Mouse (Mus musculus): Measurements from ENCODE around the gene Glod4. TPM values are rescaled to one million over a fixed set of nuclear protein-coding genes. Genes with fewer than 3 reads are reported as not detected.
"Not testable (repeated sequence)": the region's sequence is repeated elsewhere in the genome, so short reads cannot be mapped to it uniquely, and the experiment has no call there.

Gene Glod4
- polyA plus RNA-seq, 1 experiment from 2014 or later = 85.9 TPM

DNA sequence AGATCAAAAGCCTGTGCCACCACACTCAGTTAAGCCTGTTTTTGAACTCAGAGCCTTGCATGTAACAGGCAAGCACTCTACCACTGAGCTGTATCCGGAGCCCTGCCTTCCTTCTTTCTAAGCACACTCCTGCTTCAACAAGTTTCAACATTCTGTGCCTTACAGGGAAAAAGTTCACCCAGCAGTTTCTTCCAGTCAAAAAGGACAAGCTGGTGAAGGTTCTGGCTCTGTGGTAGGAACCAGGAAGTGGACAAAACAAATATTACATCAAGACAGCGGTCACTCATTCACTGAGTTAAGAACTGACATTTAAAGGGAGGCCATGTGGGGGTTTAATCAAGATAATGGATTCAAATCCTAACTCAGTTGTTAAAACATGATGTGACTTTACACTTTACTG, 28.5 kb downstream of the Glod4 start:
- no peak overlapping the region for H3K9ac ChIP-seq (replicated peaks; ENCODE audit: low read depth)
- ATAC-seq (no peak), DNase-seq (ENCODE audit: low spot score) (peak; percentile 61)
- H3K27ac ChIP-seq (ENCODE audit: low read length) = no peak overlapping the region
- no peaks in the 10 kb centered on the region for H3K4me1 ChIP-seq (ENCODE audit: insufficient read depth, low read depth, low read length)
- H3K36me3 ChIP-seq (ENCODE audit: insufficient read depth, low read length) = peaks cover 6% of the 10 kb centered on the region; the same call in 1 of the 2 replicates
- no peaks in the 10 kb centered on the region for H3K27me3 ChIP-seq (replicated peaks; ENCODE audit: insufficient read depth, low read length)
- no peak overlapping the region for H3K4me3 ChIP-seq (ENCODE audit: low read depth, low read length)
- no peak overlapping the region for H3K4me2 ChIP-seq (replicated peaks; ENCODE audit: low read depth, low read length)
- no peaks in the 10 kb centered on the region for H3K9me3 ChIP-seq (ENCODE audit: low read length)
- 50% methylated on average over 2 of the region's 2 CpGs for WGBS
- TF ChIP-seq CTCF (IDR thresholded peaks at IDR 0.05) (no peak), EP300 (IDR thresholded peaks at IDR 0.05) (no peak)

DNA sequence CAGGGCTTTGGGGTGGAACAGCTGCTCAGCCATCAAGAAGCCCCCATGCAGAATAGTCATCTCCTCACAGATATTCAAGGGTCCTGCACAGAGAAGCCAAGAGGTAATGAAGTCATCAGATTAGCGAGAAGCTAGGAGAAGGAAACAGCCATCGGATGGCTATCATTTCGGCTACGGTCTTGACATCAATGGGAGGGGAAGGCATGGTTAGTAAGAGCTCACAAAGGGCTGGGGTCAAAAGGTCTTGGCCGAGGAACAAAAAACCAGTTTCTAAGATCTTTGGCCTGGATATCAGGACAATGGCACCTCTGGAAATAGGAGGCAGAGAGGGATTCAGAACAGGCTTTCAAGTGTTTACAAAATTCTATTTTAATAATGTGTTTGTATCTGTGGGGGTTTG, 29.7 kb downstream of the Glod4 start:
- Histone ChIP-seq H3K4me2 (replicated peaks; ENCODE audit: low read depth, low read length) (no peak overlapping the region), H3K9ac (replicated peaks; ENCODE audit: low read depth) (no peak overlapping the region), H3K36me3 (ENCODE audit: insufficient read depth, low read length) (peaks cover 6% of the 10 kb centered on the region; the same call in 1 of the 2 replicates), H3K4me3 (ENCODE audit: low read depth, low read length) (no peak overlapping the region), H3K27ac (ENCODE audit: low read length) (no peak overlapping the region), H3K4me1 (ENCODE audit: insufficient read depth, low read depth, low read length) (no peaks in the 10 kb centered on the region), H3K9me3 (ENCODE audit: low read length) (no peaks in the 10 kb centered on the region), H3K27me3 (replicated peaks; ENCODE audit: insufficient read depth, low read length) (no peaks in the 10 kb centered on the region)
- 89% methylated on average over 5 of the region's 5 CpGs for WGBS
- DNase-seq (ENCODE audit: low spot score) = no peak
- no peak for TF ChIP-seq CTCF (IDR thresholded peaks at IDR 0.05)
- no peak for TF ChIP-seq EP300 (IDR thresholded peaks at IDR 0.05)
- ATAC-seq = no peak

DNA sequence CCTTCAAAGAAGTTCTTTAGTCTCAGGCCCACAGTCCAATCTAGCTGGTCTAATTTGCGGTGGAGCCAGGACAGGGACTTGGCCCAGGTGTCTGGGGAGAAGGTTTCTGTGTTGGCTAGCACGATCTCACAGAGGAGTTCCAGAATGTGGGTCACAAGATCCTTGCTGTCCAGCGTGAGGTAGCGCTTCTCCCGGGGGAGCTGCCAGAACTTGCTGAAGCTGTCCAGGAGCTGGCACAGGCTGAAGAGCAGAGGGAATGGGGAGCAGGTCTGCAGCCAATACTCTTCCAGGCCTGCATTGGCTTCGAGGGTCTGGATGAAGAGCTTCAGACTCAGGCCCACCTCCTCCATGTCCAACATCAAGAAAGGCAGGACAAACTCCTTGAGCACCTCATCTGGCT, 31.9 kb downstream of the Glod4 start:
- H3K36me3 ChIP-seq (ENCODE audit: insufficient read depth, low read length) = peaks cover 20% of the 10 kb centered on the region; the same call in 1 of the 2 replicates
- not testable (repeated sequence) for H3K9me3 ChIP-seq (ENCODE audit: low read length); H3K4me1 ChIP-seq (ENCODE audit: insufficient read depth, low read depth, low read length); H3K4me3 ChIP-seq (ENCODE audit: low read depth, low read length); H3K9ac ChIP-seq (replicated peaks; ENCODE audit: low read depth); ATAC-seq; H3K27ac ChIP-seq (ENCODE audit: low read length); H3K4me2 ChIP-seq (replicated peaks; ENCODE audit: low read depth, low read length); DNase-seq (ENCODE audit: low spot score); H3K27me3 ChIP-seq (replicated peaks; ENCODE audit: insufficient read depth, low read length)
- WGBS = 81% methylated on average over 1 of the region's 6 CpGs

DNA sequence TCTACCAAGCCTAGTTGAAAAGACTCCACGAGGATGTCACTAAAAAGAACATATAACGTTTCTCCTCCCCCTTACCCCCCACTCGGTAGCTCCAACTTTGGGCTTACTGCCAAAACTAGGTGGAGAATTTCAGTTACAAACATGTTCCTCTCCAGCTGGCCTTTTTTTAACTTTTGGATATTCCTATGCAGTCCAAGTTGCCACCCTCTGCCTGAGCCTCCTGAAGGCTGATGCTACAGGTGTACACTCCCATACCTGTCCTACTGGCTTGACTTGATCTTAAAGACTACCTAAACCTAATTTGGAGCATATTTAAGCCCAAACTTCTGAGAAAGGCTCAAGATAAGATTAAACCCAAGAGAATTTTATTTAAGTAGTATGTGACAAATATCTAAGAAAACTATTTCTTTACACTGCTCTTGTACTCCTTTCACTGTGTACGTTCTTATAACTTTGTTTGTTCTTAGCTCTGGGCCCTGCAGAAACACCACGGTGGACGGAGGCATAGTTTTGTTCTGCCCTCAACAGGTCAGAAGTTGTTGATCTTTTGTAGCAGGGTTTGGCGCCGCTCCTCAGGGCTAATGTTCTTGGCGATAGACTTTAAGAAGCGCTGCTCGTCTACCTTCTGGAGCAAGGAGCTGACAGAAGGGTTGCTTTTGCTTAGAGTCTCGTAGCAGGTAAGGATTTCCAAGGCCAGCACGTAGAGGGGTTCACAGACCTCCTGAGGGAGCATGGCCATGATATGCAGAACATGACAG, 33.1 kb downstream of the Glod4 start:
- Histone ChIP-seq H3K9me3 (ENCODE audit: low read length) (no peaks in the 10 kb centered on the region), H3K4me3 (ENCODE audit: low read depth, low read length) (no peak overlapping the region), H3K9ac (replicated peaks; ENCODE audit: low read depth) (no peak overlapping the region), H3K4me1 (ENCODE audit: insufficient read depth, low read depth, low read length) (no peaks in the 10 kb centered on the region), H3K36me3 (ENCODE audit: insufficient read depth, low read length) (peaks cover 20% of the 10 kb centered on the region; the same call in 1 of the 2 replicates), H3K4me2 (replicated peaks; ENCODE audit: low read depth, low read length) (no peak overlapping the region), H3K27ac (ENCODE audit: low read length) (peak overlapping the region; percentile 38; the same call in 1 of the 2 replicates), H3K27me3 (replicated peaks; ENCODE audit: insufficient read depth, low read length) (no peaks in the 10 kb centered on the region)
- ATAC-seq (peak; percentile 59), DNase-seq (ENCODE audit: low spot score) (peak; percentile 38)
- 52% methylated on average over 13 of the region's 13 CpGs for WGBS
- TF ChIP-seq CTCF (IDR thresholded peaks at IDR 0.05) (no peak), EP300 (IDR thresholded peaks at IDR 0.05) (no peak)

DNA sequence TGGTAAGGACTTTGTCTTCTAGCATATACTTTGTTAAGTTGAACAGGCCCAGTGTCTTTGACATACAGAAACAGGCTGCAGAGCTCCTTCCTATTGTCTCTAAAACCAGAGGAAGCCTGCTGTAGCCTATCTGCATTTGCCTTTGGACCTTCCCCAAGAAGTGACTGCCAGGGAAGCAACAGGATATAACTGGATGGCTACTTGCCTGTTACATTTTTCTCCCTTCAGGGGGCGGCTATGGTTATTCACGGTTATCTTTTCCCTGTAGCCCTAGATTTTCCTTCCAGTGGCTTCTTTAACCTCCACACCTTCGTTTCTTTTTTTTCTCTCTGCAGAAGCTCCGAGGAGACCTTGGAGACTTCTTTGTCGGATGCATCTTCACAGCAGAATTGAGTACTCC, 36.7 kb downstream of the Glod4 start:
- 91% methylated on average over 5 of the region's 5 CpGs for WGBS
- H3K27me3 ChIP-seq (replicated peaks; ENCODE audit: insufficient read depth, low read length) = no peaks in the 10 kb centered on the region
- H3K9ac ChIP-seq (replicated peaks; ENCODE audit: low read depth) = no peak overlapping the region
- no peak overlapping the region for H3K4me2 ChIP-seq (replicated peaks; ENCODE audit: low read depth, low read length)
- no peak for TF ChIP-seq EP300 (IDR thresholded peaks at IDR 0.05)
- no peak for TF ChIP-seq CTCF (IDR thresholded peaks at IDR 0.05)
- H3K4me1 ChIP-seq (ENCODE audit: insufficient read depth, low read depth, low read length) = peaks cover 3% of the 10 kb centered on the region; the same call in 1 of the 2 replicates
- DNase-seq (ENCODE audit: low spot score) (no peak), ATAC-seq (no peak)
- no peaks in the 10 kb centered on the region for H3K9me3 ChIP-seq (ENCODE audit: low read length)
- no peak overlapping the region for H3K27ac ChIP-seq (ENCODE audit: low read length)
- H3K4me3 ChIP-seq (ENCODE audit: low read depth, low read length) = no peak overlapping the region
- peaks cover 14% of the 10 kb centered on the region; the same call in 1 of the 2 replicates for H3K36me3 ChIP-seq (ENCODE audit: insufficient read depth, low read length)

GRCm38 (mm10) chr11:76201761-76202674, 41.5 kb downstream of the Glod4 start:
- WGBS = under 1% methylated on average over 67 of the region's 90 CpGs
- peak overlapping the region; percentile 63 for H3K9ac ChIP-seq (replicated peaks; ENCODE audit: low read depth)
- H3K36me3 ChIP-seq (ENCODE audit: insufficient read depth, low read length) = peaks cover 3% of the 10 kb centered on the region; the same call in 1 of the 2 replicates
- peak overlapping the region; percentile 74 for H3K4me3 ChIP-seq (ENCODE audit: low read depth, low read length)
- H3K27me3 ChIP-seq (replicated peaks; ENCODE audit: insufficient read depth, low read length) = no peaks in the 10 kb centered on the region
- TF ChIP-seq CTCF (IDR thresholded peaks at IDR 0.05) (peak; percentile 17; the same call in 1 of the 2 replicates), EP300 (IDR thresholded peaks at IDR 0.05) (no peak)
- peak overlapping the region; percentile 82 for H3K27ac ChIP-seq (ENCODE audit: low read length)
- H3K4me2 ChIP-seq (replicated peaks; ENCODE audit: low read depth, low read length) = peak overlapping the region; percentile 99
- DNase-seq (ENCODE audit: low spot score) (peak; percentile 94), ATAC-seq (peak; percentile 100)
- peaks cover 5% of the 10 kb centered on the region for H3K4me1 ChIP-seq (ENCODE audit: insufficient read depth, low read depth, low read length)
- H3K9me3 ChIP-seq (ENCODE audit: low read length) = no peaks in the 10 kb centered on the region
